Comparison of ENCODE assay signal across 29 mouse cellular contexts in genomic region chr11:50048115-50048514, GRCm38 (mm10). TPM values are rescaled to one million over a fixed set of nuclear protein-coding genes. Genes with fewer than 3 reads are reported as not detected.
DNase-seq lines count a peak whose midpoint lies in the region; ATAC-seq and TF ChIP-seq lines count a peak whose summit lies in the region.
"Had no signal": no experiment of that assay in that cellular context is flagged by ENCODE, and none has a peak within 500 bp of the region (broad histone marks: within the 10 kb centered on the region; RNA-seq: fewer than 3 reads in every experiment).

No protein-coding gene starts in this region.

- no peak for TF ChIP-seq CTCF in gastrocnemius, adult 2 months (IDR thresholded peaks at IDR 0.05)

- intact Hi-C loops in gastrocnemius, adult 2 months (cut with DNase I), result no loop called here

- H3K9me3 ChIP-seq in hindbrain, embryonic 15.5 days, result no peaks in the 10 kb centered on the region
- no peaks in the 10 kb centered on the region for H3K9me3 ChIP-seq in hindbrain, embryonic 11.5 days (ENCODE audit: control insufficient read depth, low read length)
- no peaks in the 10 kb centered on the region for H3K9me3 ChIP-seq in lung, embryonic 15.5 days
- H3K9me3 ChIP-seq: embryonic facial prominence, embryonic 12.5 days; forebrain, embryonic 15.5 days; hindbrain, embryonic 12.5 days; limb, embryonic 12.5 days; liver, embryonic 12.5 days; stomach, embryonic 15.5 days had no signal

- peak overlapping the region; percentile 56 for H3K27ac ChIP-seq in gastrocnemius, adult 2 months
- H3K27ac ChIP-seq in hindbrain, embryonic 15.5 days (replicated peaks), result no peak overlapping the region
- H3K27ac ChIP-seq in hindbrain, embryonic 11.5 days (ENCODE audit: low read depth, low read length), result no peak overlapping the region
- no peak overlapping the region for H3K27ac ChIP-seq in lung, embryonic 15.5 days
- H3K27ac ChIP-seq: embryonic facial prominence, embryonic 12.5 days; forebrain, embryonic 15.5 days; hindbrain, embryonic 12.5 days; limb, embryonic 12.5 days; liver, embryonic 12.5 days; stomach, embryonic 15.5 days had no signal

- peaks cover 25% of the 10 kb centered on the region for H3K4me1 ChIP-seq in hindbrain, embryonic 15.5 days (replicated peaks)
- no peaks in the 10 kb centered on the region for H3K4me1 ChIP-seq in hindbrain, embryonic 11.5 days (replicated peaks; ENCODE audit: control insufficient read depth, insufficient read depth, low read length)
- peaks cover 12% of the 10 kb centered on the region for H3K4me1 ChIP-seq in lung, embryonic 15.5 days
- H3K4me1 ChIP-seq: embryonic facial prominence, embryonic 12.5 days had no signal

- H3K9ac ChIP-seq in hindbrain, embryonic 15.5 days, result no peak overlapping the region
- no peak overlapping the region for H3K9ac ChIP-seq in hindbrain, embryonic 11.5 days (ENCODE audit: low read depth, low read length)
- no peak overlapping the region for H3K9ac ChIP-seq in lung, embryonic 15.5 days
- H3K9ac ChIP-seq: embryonic facial prominence, embryonic 12.5 days; forebrain, embryonic 15.5 days; hindbrain, embryonic 12.5 days; limb, embryonic 12.5 days; liver, embryonic 12.5 days; stomach, embryonic 15.5 days had no signal

- no peaks in the 10 kb centered on the region for H3K27me3 ChIP-seq in hindbrain, embryonic 15.5 days
- no peaks in the 10 kb centered on the region for H3K27me3 ChIP-seq in hindbrain, embryonic 11.5 days (ENCODE audit: control insufficient read depth, insufficient read depth, low read length)
- H3K27me3 ChIP-seq in lung, embryonic 15.5 days, result no peaks in the 10 kb centered on the region
- H3K27me3 ChIP-seq: embryonic facial prominence, embryonic 12.5 days; forebrain, embryonic 15.5 days; hindbrain, embryonic 12.5 days; limb, embryonic 12.5 days; liver, embryonic 12.5 days; stomach, embryonic 15.5 days had no signal

- H3K4me2 ChIP-seq in hindbrain, embryonic 15.5 days, result no peak overlapping the region
- no peak overlapping the region for H3K4me2 ChIP-seq in hindbrain, embryonic 11.5 days (replicated peaks; ENCODE audit: low read depth, low read length)
- no peak overlapping the region for H3K4me2 ChIP-seq in lung, embryonic 15.5 days
- H3K4me2 ChIP-seq: embryonic facial prominence, embryonic 12.5 days; forebrain, embryonic 15.5 days; hindbrain, embryonic 12.5 days; limb, embryonic 12.5 days; liver, embryonic 12.5 days; midbrain, embryonic 11.5 days; stomach, embryonic 15.5 days had no signal

- 77% methylated on average over 6 of the region's 6 CpGs for WGBS in hindbrain, embryonic 15.5 days
- 77% methylated on average over 6 of the region's 6 CpGs for WGBS in hindbrain, embryonic 11.5 days
- WGBS in lung, embryonic 15.5 days, result 30% methylated on average over 6 of the region's 6 CpGs

- no peak for DNase-seq in gastrocnemius, adult 2 months
- no peak for DNase-seq in gastrocnemius, postnatal 4 days (ENCODE audit: low spot score in 2 of 2)
- DNase-seq in hindbrain, embryonic 11.5 days (ENCODE audit: low spot score), result no peak
- no peak for DNase-seq in lung, postnatal 4 days
- peak; percentile 6 for DNase-seq in NIH3T3 (ENCODE audit: low read depth)
- DNase-seq in adrenal gland, adult 18-20 months (ENCODE audit: low spot score in 2 of 2), result no peak
- DNase-seq: adrenal gland, adult 2 months; adrenal gland, postnatal 36 days; cerebellum, adult 18-20 months; cerebellum, postnatal 10 days; gastrocnemius, postnatal 36 days; heart, postnatal 10 days; kidney, adult 9 months; kidney, postnatal 14 days; lung, adult 18-20 months; right cerebral cortex, postnatal 25 days; thymus, adult 18-20 months; thymus, postnatal 25 days had no signal

- ATAC-seq in hindbrain, embryonic 15.5 days (ENCODE audit: low FRiP score, low read depth), result peak; percentile 74; the same call in 1 of the 2 replicates
- ATAC-seq in hindbrain, embryonic 11.5 days (ENCODE audit: low FRiP score), result no peak
- ATAC-seq in lung, embryonic 15.5 days (ENCODE audit: borderline replicate concordance, extremely low read depth, low FRiP score, low TSS enrichment), result peak; percentile 39; the same call in 1 of the 2 replicates
- ATAC-seq: forebrain, embryonic 15.5 days; intestine, embryonic 16.5 days; liver, embryonic 12.5 days; midbrain, embryonic 16.5 days had no signal

- H3K4me3 ChIP-seq in gastrocnemius, adult 2 months, result no peak overlapping the region
- no peak overlapping the region for H3K4me3 ChIP-seq in hindbrain, embryonic 15.5 days
- no peak overlapping the region for H3K4me3 ChIP-seq in hindbrain, embryonic 11.5 days (ENCODE audit: low read depth, low read length)
- no peak overlapping the region for H3K4me3 ChIP-seq in lung, embryonic 15.5 days
- H3K4me3 ChIP-seq: embryonic facial prominence, embryonic 12.5 days; forebrain, embryonic 15.5 days; hindbrain, embryonic 12.5 days; limb, embryonic 12.5 days; liver, embryonic 12.5 days; stomach, embryonic 15.5 days had no signal

- peaks cover 3% of the 10 kb centered on the region; the same call in 1 of the 2 replicates for H3K36me3 ChIP-seq in hindbrain, embryonic 15.5 days
- no peaks in the 10 kb centered on the region for H3K36me3 ChIP-seq in hindbrain, embryonic 11.5 days (ENCODE audit: control insufficient read depth, insufficient read depth, low read length)
- H3K36me3 ChIP-seq in lung, embryonic 15.5 days, result no peaks in the 10 kb centered on the region
- H3K36me3 ChIP-seq: forebrain, embryonic 15.5 days; hindbrain, embryonic 12.5 days; liver, embryonic 12.5 days; stomach, embryonic 15.5 days had no signal

RNA-seq across cellular contexts. Expression of gene Rnf130, which starts 23.0 kb away (rescaled TPM):
- total RNA-seq in gastrocnemius, adult 2 months (2021), result 10 to 100 TPM; 41.3 to 51.8 TPM
- 10 to 100 TPM; 41.3 to 44.0 TPM for total RNA-seq in gastrocnemius, postnatal 4 days (2021)
- 64.6 and 71.0 TPM in 2 replicates for polyA plus RNA-seq in hindbrain, embryonic 15.5 days (2015; fragmentation: Nextera tagmentation; extraction: Ambion mirVana)
- 80.6 and 81.0 TPM in 2 replicates for polyA plus RNA-seq in hindbrain, embryonic 11.5 days (2014; fragmentation: Nextera tagmentation; extraction: Ambion mirVana)
- 55.5 and 58.0 TPM in 2 replicates for polyA plus RNA-seq in lung, embryonic 15.5 days (2015; fragmentation: Nextera tagmentation; extraction: Ambion mirVana)
- 100 to 1,000 TPM in 1 of 2 experiments, 10 to 100 TPM in 1; 99.5 to 105 TPM for total RNA-seq in adrenal gland, adult 18-20 months (2021)
